Mouse (Mus musculus) 3134 (cell line): ENCODE measurements around the gene Tm7sf2.
"Not testable (repeated sequence)": the region's sequence is repeated elsewhere in the genome, so short reads cannot be mapped to it uniquely, and the experiment has no call there.

Experiments
- DNase-seq: peaks from one replicate; pipeline ENCODE4 v3.0.0-alpha.2; 2011; ENCODE audit warnings: low spot score; ENCODE audit not compliant: insufficient read length; ENCODE audit errors: extremely low read depth

Tm7sf2 gene

GRCm38 (mm10) chr19:6045366-6046293 lies 22.5 kb downstream of the Tm7sf2 start:
- DNase-seq: no peak

GRCm38 (mm10) chr19:6044102-6044501 lies 24.1 kb downstream of the Tm7sf2 start:
- not testable (repeated sequence) for DNase-seq

GRCm38 (mm10) chr19:6042293-6042692 lies 25.9 kb downstream of the Tm7sf2 start:
- DNase-seq: no peak

- no peak for DNase-seq
Measured at GRCm38 (mm10) chr19:6040002-6040401, 28.2 kb downstream of the Tm7sf2 start.

- DNase-seq: no peak
Measured at GRCm38 (mm10) chr19:6038326-6038725, 29.8 kb downstream of the Tm7sf2 start.

GRCm38 (mm10) chr19:6037695-6038094 lies 30.5 kb downstream of the Tm7sf2 start:
- no peak for DNase-seq

- no peak for DNase-seq
Measured at GRCm38 (mm10) chr19:6035966-6036585, 32.1 kb downstream of the Tm7sf2 start.

- no peak for DNase-seq
Measured at GRCm38 (mm10) chr19:6030520-6031280, 37.5 kb downstream of the Tm7sf2 start.

GRCm38 (mm10) chr19:6029426-6029825 lies 38.7 kb downstream of the Tm7sf2 start:
- DNase-seq: no peak

- peak; percentile 39 for DNase-seq
Measured at GRCm38 (mm10) chr19:6028991-6029390, 39.2 kb downstream of the Tm7sf2 start.

GRCm38 (mm10) chr19:6023930-6024329 lies 44.2 kb downstream of the Tm7sf2 start:
- DNase-seq: no peak

GRCm38 (mm10) chr19:6023059-6023458 lies 45.1 kb downstream of the Tm7sf2 start:
- no peak for DNase-seq

- no peak for DNase-seq
Measured at GRCm38 (mm10) chr19:6020276-6020675, 47.9 kb downstream of the Tm7sf2 start.

- DNase-seq: peak; percentile 57
Measured at GRCm38 (mm10) chr19:6018142-6019089, 49.8 kb downstream of the Tm7sf2 start.

- no peak for DNase-seq
Measured at GRCm38 (mm10) chr19:6016532-6016931, 51.6 kb downstream of the Tm7sf2 start.

GRCm38 (mm10) chr19:6015511-6016315 lies 52.5 kb downstream of the Tm7sf2 start, which contains the start of gene Capn1:
Capn1 (minus strand) TSS chr19:6015897.
- peak; percentile 79 for DNase-seq

GRCm38 (mm10) chr19:6014991-6015510 lies 53.1 kb downstream of the Tm7sf2 start:
- DNase-seq: peak; percentile 82

GRCm38 (mm10) chr19:6013691-6014090 lies 54.5 kb downstream of the Tm7sf2 start:
- DNase-seq: no peak
